Mouse (Mus musculus) yolk sac, embryonic 10.5 days (tissue): ENCODE measurements around the gene Itga9.

Experiments
- DNase-seq: peaks from one replicate; pipeline ENCODE4 v3.0.0-alpha.2; 2017; ENCODE audit warnings: low spot score

Gene Itga9

DNA sequence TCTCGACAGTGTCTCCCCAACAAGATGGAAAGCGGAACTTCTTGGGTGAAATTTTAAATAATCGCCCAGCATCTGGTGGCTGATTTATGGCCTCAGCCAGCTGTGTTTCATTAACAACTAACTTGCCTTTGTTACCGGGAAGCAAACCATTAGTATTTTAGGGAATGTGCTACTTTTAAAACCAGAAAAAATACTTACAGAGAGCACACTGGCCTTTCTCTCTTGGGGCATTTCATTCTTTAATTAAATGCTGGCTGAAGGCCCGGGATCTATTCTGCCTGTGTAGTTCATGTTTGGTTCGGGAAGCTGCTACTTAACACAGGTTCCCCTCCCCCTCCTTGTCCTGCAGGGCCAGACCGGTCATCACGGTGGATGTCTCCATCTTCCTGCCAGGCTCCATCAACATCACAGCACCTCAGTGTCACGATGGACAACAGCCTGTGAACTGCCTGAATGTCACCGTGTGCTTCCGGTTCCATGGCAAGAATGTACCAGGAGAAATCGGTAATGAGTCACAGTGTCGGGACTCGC is 82.5 kb downstream of the Itga9 start:
- DNase-seq = no peak

- no peak for DNase-seq
Observed at GRCm38 (mm10) chr9:118693256-118693655, 86.8 kb downstream of the Itga9 start.

- no peak for DNase-seq
Observed at GRCm38 (mm10) chr9:118694420-118694825, 87.9 kb downstream of the Itga9 start.

GRCm38 (mm10) chr9:118698191-118698590 is 91.7 kb downstream of the Itga9 start:
- no peak for DNase-seq

- no peak for DNase-seq
Observed at GRCm38 (mm10) chr9:118699716-118700115, 93.2 kb downstream of the Itga9 start.

DNA sequence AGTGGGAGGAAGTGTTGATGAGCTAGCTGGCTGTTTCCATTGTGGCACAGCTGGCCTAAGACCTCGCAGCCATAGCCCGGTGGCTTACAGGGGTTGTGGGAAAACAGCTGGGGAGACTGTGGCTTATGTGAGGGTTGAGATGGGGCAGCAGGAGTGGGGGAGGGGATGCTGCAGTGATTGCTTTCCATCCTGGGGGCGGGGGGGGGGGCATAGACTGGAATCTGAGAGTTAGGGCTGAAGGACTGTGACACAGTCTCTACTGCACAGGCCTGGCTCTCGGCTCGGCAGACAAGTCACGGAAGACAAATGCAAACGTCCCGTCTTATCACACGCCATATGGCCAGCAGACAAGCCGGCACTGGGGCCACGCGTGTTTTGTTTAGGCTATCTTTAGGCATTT is 94.4 kb downstream of the Itga9 start:
- no peak for DNase-seq

- no peak for DNase-seq
Observed at GRCm38 (mm10) chr9:118701791-118702190, 95.3 kb downstream of the Itga9 start.

DNA sequence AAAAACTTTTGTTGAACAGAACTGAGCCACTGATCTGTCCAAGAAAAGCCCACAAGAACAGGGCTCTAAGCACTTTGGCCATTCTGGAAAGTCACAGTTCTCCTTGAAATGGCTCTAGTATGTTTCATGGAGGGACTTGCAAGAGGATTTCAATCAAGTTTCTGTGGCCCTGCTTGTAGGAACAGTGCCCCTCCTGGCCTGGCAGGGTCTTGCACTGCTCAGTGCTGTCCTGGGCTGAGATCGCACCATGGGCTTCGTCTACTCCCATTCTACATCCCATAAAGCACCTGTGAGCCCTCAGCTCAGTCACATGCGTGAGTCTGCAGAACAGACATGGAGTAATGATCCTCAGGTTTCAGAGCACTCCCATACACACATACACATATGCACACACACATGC is 96.7 kb downstream of the Itga9 start:
- no peak for DNase-seq

DNA sequence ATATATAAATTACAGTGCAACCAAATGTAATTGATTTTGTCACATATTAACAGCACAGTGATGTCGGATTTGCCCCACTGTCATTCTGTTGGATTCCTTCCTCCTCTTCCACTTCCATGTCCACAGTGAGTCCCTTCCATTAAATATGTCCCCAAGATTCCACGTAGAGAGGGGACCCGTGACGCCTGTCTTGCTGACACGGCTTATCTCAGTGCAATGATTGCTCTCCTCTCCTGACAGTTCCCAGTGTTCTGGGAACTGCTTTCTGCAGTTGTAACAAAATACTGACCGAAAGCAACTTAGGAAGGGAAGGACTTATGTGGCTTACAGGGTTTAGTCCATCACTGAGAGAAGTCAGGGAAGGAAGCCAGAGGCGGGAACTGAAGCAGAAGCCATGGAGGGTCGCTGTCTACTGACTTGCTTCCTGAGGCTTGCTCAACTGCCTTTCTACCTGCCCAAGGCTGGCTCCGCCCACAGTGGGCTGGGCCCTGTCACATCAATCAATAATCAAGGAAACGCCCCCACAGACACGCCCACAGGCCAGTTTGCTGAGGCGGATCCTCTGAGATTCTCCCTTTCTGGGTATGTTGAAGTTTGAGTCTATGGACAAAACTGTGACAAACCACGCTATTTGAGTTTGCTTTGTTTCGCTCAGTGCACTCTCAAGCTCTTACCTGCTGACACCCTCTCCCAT is 99.0 kb downstream of the Itga9 start:
- DNase-seq = peak; percentile 41

GRCm38 (mm10) chr9:118706176-118706975 is 99.9 kb downstream of the Itga9 start:
- no peak for DNase-seq

- DNase-seq = no peak
Observed at GRCm38 (mm10) chr9:118710625-118711024, 104.1 kb downstream of the Itga9 start.

GRCm38 (mm10) chr9:118711749-118712148 is 105.3 kb downstream of the Itga9 start:
- DNase-seq = no peak

GRCm38 (mm10) chr9:118713515-118713914 is 107.0 kb downstream of the Itga9 start:
- DNase-seq = no peak

GRCm38 (mm10) chr9:118714536-118714935 is 108.0 kb downstream of the Itga9 start:
- DNase-seq = no peak

- no peak for DNase-seq
Observed at GRCm38 (mm10) chr9:118715971-118716628, 109.6 kb downstream of the Itga9 start.

DNA sequence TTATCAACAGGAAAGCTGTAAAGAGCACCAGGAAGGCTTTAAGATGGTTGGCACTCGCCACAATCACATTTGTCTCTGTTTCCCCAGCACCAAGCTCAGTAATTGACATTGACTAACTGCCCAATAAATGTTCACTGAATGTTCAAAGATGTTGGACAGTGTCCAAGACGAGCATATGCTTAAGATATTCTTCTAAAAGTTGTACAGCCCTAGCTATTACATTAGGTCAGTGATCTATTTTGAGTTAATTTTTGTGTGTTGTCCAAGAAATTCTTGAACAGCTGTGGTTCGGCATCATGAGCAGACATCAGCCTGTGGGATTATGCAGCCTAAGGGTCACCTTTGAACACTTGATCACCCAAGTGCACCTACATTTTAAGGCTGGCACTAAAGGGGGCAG is 110.9 kb downstream of the Itga9 start:
- DNase-seq = no peak

- DNase-seq = no peak
Observed at GRCm38 (mm10) chr9:118718511-118718910, 112.0 kb downstream of the Itga9 start.

GRCm38 (mm10) chr9:118721056-118721455 is 114.6 kb downstream of the Itga9 start:
- DNase-seq = no peak

DNA sequence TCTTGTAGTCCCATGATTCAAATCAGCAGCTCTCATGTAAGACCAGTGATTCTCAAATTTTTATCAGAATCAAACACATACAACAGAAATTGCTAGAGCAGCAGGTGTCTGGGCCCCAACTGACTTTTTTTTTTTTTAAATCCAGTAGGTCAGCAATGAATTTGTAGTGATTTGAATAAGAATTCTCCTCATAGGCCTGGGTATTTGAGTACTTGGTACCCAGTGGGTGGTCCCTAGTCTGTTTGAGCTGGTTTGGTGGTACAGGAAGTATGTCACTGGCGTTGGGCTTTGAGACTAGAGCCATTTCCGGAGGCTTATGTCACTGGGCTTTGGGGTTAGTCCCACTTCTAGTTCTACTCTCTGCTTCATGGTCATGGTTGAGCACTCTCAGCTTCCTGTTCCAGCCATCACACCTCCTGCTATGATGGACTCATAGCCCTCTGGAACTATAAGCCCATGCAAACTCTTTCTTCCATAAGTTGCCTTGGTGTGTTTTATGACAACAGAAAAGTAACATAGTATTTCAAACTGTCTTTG is 116.4 kb downstream of the Itga9 start:
- no peak for DNase-seq

- no peak for DNase-seq
Observed at GRCm38 (mm10) chr9:118725128-118725527, 118.6 kb downstream of the Itga9 start.

DNA sequence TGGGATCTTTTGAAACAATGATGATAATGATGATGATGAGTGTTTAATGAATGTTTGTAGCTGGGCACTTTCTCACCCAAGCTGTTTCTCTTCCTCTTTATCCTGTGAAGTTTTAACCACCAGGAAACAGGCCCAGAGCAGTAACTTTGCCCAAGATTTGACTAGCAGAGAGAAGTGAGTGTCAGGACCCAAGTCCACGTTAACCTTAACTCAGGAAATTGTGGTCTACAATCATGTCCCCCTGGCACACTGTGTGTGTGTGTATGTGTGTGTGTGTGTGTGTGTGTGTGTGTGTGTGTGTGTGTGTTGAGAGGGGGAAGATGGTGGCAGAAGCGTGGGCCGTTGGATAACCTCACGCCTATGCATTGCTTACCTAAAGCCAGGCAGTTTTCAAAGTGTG is 120.1 kb downstream of the Itga9 start:
- DNase-seq = no peak

DNA sequence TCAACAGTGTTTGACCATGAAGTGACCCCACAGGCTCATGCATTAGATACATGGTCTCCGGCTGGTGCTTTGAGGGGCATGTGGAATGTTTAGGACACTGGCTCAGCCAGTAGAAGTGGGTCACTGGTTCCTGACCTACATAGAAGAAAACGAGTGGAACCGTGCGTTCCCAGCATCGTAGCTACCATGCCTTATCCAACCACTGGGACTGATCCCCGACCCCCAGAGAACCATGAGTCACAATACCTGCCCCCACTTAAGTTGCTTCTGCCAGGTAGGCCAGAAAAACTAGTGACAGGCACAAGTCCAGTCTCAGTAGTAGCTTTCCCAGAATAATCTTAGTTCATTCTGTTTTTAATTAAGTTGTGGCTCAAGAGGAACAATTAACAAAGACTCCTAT is 121.8 kb downstream of the Itga9 start:
- DNase-seq = no peak
